Mouse (Mus musculus) heart, embryonic 16.5 days (tissue): ENCODE data around the gene L3mbtl2. TPM values are rescaled to one million over a fixed set of nuclear protein-coding genes. Genes with fewer than 3 reads are reported as not detected.
"Not testable (repeated sequence)": the region's sequence is repeated elsewhere in the genome, so short reads cannot be mapped to it uniquely, and the experiment has no call there.

Experiments
- ATAC-seq: fragments of 200-750 bp; cut with Nextera tagmentation; replicated peaks from 2 replicates; pipeline ENCODE4 v1.8.0; 2017; ENCODE audit warnings: moderate number of reproducible peaks; ENCODE audit not compliant: insufficient read depth, low FRiP score; ENCODE audit errors: extremely low read depth
- H3K27ac ChIP-seq: fragments of 300-500 bp; sonication (generic); 2 replicates; pipeline ENCODE4 v1.5.1; 2014; ENCODE audit warnings: mild to moderate bottlenecking, low read length, control low read depth, moderate library complexity
- H3K27me3 ChIP-seq: fragments of 300-500 bp; sonication (generic); 2 replicates; pipeline ENCODE4 v1.6.1; 2014; ENCODE audit warnings: low read length, mixed read lengths; ENCODE audit not compliant: control insufficient read depth, insufficient read depth
- H3K36me3 ChIP-seq: fragments of 300-500 bp; sonication (generic); 2 replicates; pipeline ENCODE4 v1.6.1; 2014; ENCODE audit not compliant: control insufficient read depth, insufficient read depth
- H3K4me1 ChIP-seq: fragments of 300-500 bp; sonication (generic); 2 replicates; pipeline ENCODE4 v1.6.1; 2014; ENCODE audit warnings: low read length, mixed read lengths; ENCODE audit not compliant: control insufficient read depth, insufficient read depth
- H3K4me2 ChIP-seq: fragments of 300-500 bp; sonication (generic); 2 replicates; pipeline ENCODE4 v1.6.1; 2014; ENCODE audit warnings: low read depth, mild to moderate bottlenecking, control low read depth, low read length
- H3K4me3 ChIP-seq: fragments of 300-500 bp; sonication (generic); 2 replicates; pipeline ENCODE4 v1.5.1; 2014; ENCODE audit warnings: mild to moderate bottlenecking, control low read depth, low read length
- H3K9ac ChIP-seq: fragments of 300-500 bp; sonication (generic); 2 replicates; pipeline ENCODE4 v1.6.1; 2014; ENCODE audit warnings: low read length, control low read depth
- H3K9me3 ChIP-seq: fragments of 300-500 bp; sonication (generic); replicated peaks from 2 replicates; pipeline ENCODE4 v1.6.1; 2016; ENCODE audit warnings: low read length; ENCODE audit not compliant: control insufficient read depth
- WGBS: fragments of 180-500 bp; shearing (Covaris S2); extraction: QIAGEN DNeasy Blood & Tissue Kit; methylation state at CpG from one replicate; pipeline ENCODE4 v1.1.7; 2014; 5-methylcytosine and 5-hydroxymethylcytosine counted together
- polyA plus RNA-seq: library from polyadenylated mRNA; unstranded; fragments of >200 nt; fragmentation: Nextera tagmentation; extraction: Ambion mirVana; gene quantifications from 2 replicates; pipeline ENCODE4 v1.2.1, GENCODE M21; 2015

Gene L3mbtl2
- polyA plus RNA-seq, 1 experiment from 2014 or later = 16.9 TPM

- peaks cover 20% of the 10 kb centered on the region for H3K36me3 ChIP-seq
- no peak overlapping the region for H3K27ac ChIP-seq
- no peak overlapping the region for H3K4me2 ChIP-seq
- ATAC-seq = no peak
- no peak overlapping the region for H3K9ac ChIP-seq
- H3K9me3 ChIP-seq = no peaks in the 10 kb centered on the region
- H3K27me3 ChIP-seq = peaks cover 7% of the 10 kb centered on the region; the same call in 1 of the 2 replicates
- no peaks in the 10 kb centered on the region for H3K4me1 ChIP-seq
- no peak overlapping the region for H3K4me3 ChIP-seq
- 46% methylated on average over 8 of the region's 8 CpGs for WGBS
Measured at GRCm38 (mm10) chr15:81700601-81701000, 36.9 kb downstream of the L3mbtl2 start.

- not testable (repeated sequence) for H3K4me3 ChIP-seq, H3K9ac ChIP-seq, H3K4me2 ChIP-seq, H3K27me3 ChIP-seq, H3K9me3 ChIP-seq, H3K27ac ChIP-seq, H3K4me1 ChIP-seq, ATAC-seq
- peaks cover 26% of the 10 kb centered on the region for H3K36me3 ChIP-seq
- WGBS = 74% methylated on average over 4 of the region's 4 CpGs
Measured at GRCm38 (mm10) chr15:81701350-81701749, 37.7 kb downstream of the L3mbtl2 start.

DNA sequence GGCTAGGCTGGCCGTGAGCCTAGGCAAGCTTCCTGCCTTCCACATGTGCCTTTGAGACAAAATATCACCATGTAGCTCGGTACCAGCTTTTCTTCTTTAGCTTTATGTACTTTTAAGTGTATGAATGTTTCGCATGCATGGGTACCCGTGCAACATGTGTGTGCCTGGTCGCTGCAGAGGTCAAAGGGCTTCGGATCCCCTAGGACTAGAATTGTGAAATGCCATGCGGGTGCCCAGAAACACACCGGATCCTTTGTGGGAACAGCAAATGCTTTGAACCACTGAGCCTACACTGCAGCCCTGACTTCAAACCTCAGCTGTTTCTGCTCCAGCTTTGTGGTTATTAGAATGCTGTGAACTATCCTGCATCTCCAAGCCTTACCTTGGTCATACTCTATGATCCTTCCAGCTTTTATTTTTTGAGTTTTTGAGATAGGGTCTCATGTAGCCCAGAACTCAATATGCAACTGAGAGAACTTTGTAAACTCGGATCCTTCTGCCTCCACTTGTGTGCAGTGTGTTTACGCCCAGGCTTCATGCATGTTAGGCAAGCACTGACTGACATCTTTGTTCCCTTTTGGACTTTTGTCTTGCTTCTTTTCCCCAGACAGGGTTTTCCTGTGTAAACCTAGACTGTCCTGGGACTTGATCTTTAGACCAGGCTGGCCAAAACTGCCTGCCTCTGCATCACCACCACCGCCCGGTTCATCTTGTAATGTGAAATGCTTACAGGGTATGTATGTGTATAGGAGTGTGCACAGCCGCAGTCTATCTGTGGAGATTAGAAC, 38.8 kb downstream of the L3mbtl2 start:
- no peak for ATAC-seq
- Histone ChIP-seq H3K9me3 (no peaks in the 10 kb centered on the region), H3K4me3 (no peak overlapping the region), H3K4me2 (no peak overlapping the region), H3K27me3 (no peaks in the 10 kb centered on the region), H3K36me3 (peaks cover 32% of the 10 kb centered on the region), H3K27ac (no peak overlapping the region), H3K9ac (no peak overlapping the region), H3K4me1 (no peaks in the 10 kb centered on the region)
- 87% methylated on average over 13 of the region's 13 CpGs for WGBS

GRCm38 (mm10) chr15:81703094-81703489, 39.4 kb downstream of the L3mbtl2 start:
- ATAC-seq = no peak; the same call in 1 of the 2 replicates
- no peaks in the 10 kb centered on the region for H3K9me3 ChIP-seq
- no peaks in the 10 kb centered on the region for H3K4me1 ChIP-seq
- WGBS = 79% methylated on average over 3 of the region's 3 CpGs
- no peak overlapping the region for H3K4me2 ChIP-seq
- H3K4me3 ChIP-seq = no peak overlapping the region
- H3K27ac ChIP-seq = no peak overlapping the region
- peaks cover 36% of the 10 kb centered on the region for H3K36me3 ChIP-seq
- H3K9ac ChIP-seq = no peak overlapping the region
- H3K27me3 ChIP-seq = no peaks in the 10 kb centered on the region

GRCm38 (mm10) chr15:81708991-81709390, 45.3 kb downstream of the L3mbtl2 start:
- no peak overlapping the region for H3K27ac ChIP-seq
- 92% methylated on average over 11 of the region's 11 CpGs for WGBS
- H3K4me2 ChIP-seq = no peak overlapping the region
- no peak for ATAC-seq
- no peaks in the 10 kb centered on the region for H3K27me3 ChIP-seq
- H3K9ac ChIP-seq = no peak overlapping the region
- no peak overlapping the region for H3K4me3 ChIP-seq
- H3K36me3 ChIP-seq = peaks cover 77% of the 10 kb centered on the region
- no peaks in the 10 kb centered on the region for H3K9me3 ChIP-seq
- no peaks in the 10 kb centered on the region for H3K4me1 ChIP-seq

- no peak overlapping the region for H3K4me3 ChIP-seq
- no peaks in the 10 kb centered on the region for H3K4me1 ChIP-seq
- 100% methylated on average over 1 of the region's 1 CpGs for WGBS
- no peak overlapping the region for H3K27ac ChIP-seq
- H3K9ac ChIP-seq = no peak overlapping the region
- H3K27me3 ChIP-seq = no peaks in the 10 kb centered on the region
- ATAC-seq = no peak; the same call in 1 of the 2 replicates
- H3K36me3 ChIP-seq = peaks cover 73% of the 10 kb centered on the region
- no peaks in the 10 kb centered on the region for H3K9me3 ChIP-seq
- no peak overlapping the region for H3K4me2 ChIP-seq
Measured at GRCm38 (mm10) chr15:81709686-81710085, 46.0 kb downstream of the L3mbtl2 start.

DNA sequence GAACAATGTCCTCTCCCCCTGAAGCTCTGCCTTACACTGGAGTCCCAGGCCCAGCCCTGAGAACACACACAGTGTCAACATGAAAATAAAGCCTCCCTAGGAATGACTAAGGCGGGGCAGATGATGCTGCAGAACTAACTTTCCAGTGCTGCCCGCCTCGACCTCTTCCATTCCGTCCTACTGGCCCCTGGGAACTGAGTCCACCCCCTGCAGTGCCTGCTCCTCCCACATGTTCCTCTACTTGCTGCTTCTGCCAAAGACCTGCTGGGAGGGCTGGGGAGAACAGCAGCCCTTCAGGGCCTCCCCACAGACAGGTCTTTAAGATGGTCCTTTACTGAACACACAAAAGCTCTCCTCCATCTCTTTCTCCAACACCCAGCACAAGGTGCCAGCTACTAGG, 47.1 kb downstream of the L3mbtl2 start:
- Histone ChIP-seq H3K4me2 (no peak overlapping the region), H3K27me3 (no peaks in the 10 kb centered on the region), H3K4me3 (no peak overlapping the region), H3K9me3 (no peaks in the 10 kb centered on the region), H3K9ac (no peak overlapping the region), H3K4me1 (no peaks in the 10 kb centered on the region), H3K36me3 (peaks cover 66% of the 10 kb centered on the region), H3K27ac (no peak overlapping the region)
- 78% methylated on average over 4 of the region's 4 CpGs for WGBS
- ATAC-seq = no peak

DNA sequence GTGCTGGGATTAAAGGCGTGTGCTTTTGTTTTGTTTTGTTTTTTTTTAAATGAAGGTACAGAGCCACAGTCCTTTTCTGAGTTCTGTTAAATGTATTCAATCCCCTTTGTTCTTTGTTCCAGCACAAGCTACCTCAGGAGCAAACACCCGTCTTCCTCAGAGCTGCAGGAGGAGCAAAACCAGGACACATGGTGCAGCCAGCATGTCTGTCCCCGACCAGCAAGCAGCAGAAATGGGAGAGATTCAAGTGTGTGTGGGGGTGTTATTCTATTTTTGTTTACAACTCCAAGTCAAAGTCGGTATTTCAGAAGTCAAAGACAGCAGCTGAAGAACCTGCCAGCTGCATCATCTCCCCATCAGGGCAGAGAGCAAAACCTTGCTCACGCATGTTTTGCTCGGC, 50.1 kb downstream of the L3mbtl2 start:
- no peak for ATAC-seq
- H3K4me1 ChIP-seq = no peaks in the 10 kb centered on the region
- no peak overlapping the region for H3K27ac ChIP-seq
- no peaks in the 10 kb centered on the region for H3K9me3 ChIP-seq
- no peak overlapping the region for H3K4me2 ChIP-seq
- peaks cover 62% of the 10 kb centered on the region for H3K36me3 ChIP-seq
- WGBS = 70% methylated on average over 6 of the region's 6 CpGs
- no peak overlapping the region for H3K9ac ChIP-seq
- H3K27me3 ChIP-seq = no peaks in the 10 kb centered on the region
- H3K4me3 ChIP-seq = no peak overlapping the region

DNA sequence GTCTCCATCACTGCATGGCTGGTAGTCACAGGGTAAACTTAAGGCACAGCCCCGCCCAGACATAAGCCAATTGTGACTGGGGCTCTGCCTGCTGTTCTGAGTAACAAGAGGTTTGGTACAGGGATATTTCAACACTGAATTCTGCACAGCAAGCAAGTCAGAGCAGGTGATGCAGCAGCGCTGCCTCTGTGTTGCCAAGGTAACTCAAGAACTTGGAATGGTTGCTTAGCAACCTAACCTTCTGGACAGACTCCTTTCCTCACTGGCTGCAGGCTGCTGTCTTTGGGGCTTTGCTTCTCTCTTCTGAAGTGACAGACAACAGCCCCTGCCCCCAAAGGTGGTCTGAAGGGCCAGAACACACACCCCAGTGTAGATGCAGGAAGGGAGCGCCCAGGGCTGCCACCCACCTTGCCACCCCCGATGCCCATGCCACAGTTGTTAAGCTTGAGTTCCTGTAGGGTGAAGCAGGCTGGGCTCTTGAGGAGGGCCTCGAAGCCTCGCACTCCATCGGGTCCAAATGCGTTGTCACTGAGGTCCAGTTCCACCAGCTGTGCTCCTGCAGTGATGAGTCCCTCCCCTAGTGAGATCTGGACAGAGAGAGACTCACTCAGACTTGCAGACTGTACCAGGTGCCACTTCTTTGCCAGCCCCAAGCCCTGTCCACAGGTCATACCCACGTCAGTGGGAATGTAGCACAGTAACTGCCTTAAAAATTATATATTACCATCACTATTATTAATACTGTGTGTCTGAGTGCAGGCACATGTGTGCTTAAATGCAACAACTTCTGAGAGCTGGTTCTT, 54.8 kb downstream of the L3mbtl2 start:
- no peaks in the 10 kb centered on the region for H3K4me1 ChIP-seq
- WGBS = 93% methylated on average over 9 of the region's 9 CpGs
- no peak for ATAC-seq
- H3K9ac ChIP-seq = no peak overlapping the region
- no peak overlapping the region for H3K4me3 ChIP-seq
- H3K9me3 ChIP-seq = no peaks in the 10 kb centered on the region
- no peak overlapping the region for H3K4me2 ChIP-seq
- no peak overlapping the region for H3K27ac ChIP-seq
- no peaks in the 10 kb centered on the region for H3K27me3 ChIP-seq
- peaks cover 57% of the 10 kb centered on the region for H3K36me3 ChIP-seq
